Mouse (Mus musculus): ENCODE results near the gene Pa2g4. TPM values are rescaled to one million over a fixed set of nuclear protein-coding genes. Genes with fewer than 3 reads are reported as not detected.

The Pa2g4 gene
- polyA plus RNA-seq, 1 experiment = 127 TPM

DNA sequence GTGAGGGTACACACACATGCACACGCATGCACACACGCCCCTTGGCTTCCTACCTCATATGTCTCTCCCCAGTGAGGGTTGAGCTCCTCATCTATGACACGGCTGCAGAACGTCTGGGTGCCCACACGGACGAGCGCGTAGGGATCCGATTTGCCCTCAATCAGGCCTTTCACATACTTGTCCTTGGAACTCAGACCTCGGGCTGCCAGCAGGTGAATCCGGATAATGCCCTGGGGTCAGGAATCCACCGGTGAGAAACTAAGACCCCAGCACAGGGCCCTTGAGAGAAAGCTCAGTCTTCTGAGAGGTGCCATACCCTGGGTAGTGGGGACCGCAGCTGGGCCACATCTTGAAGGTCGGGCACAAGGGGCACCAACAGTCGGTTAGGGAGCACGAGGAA is 45.2 kb downstream of the Pa2g4 start:
- no peaks in the 10 kb centered on the region for H3K27me3 ChIP-seq (ENCODE audit: control insufficient read depth, insufficient read depth, insufficient read length)
- peaks cover 65% of the 10 kb centered on the region for H3K36me3 ChIP-seq (ENCODE audit: control insufficient read depth, insufficient read depth)
- H3ac ChIP-seq (ENCODE audit: control insufficient read depth, insufficient read length) = no peak overlapping the region
- peaks cover 25% of the 10 kb centered on the region for H3K79me2 ChIP-seq (ENCODE audit: control insufficient read depth, insufficient read depth)
- no peak for TF ChIP-seq REST (IDR thresholded peaks at IDR 0.05; ENCODE audit: insufficient read depth, insufficient read length)
- no peak for TF ChIP-seq SRF (IDR thresholded peaks at IDR 0.05; ENCODE audit: control insufficient read depth, insufficient read length, low read depth)
- no peak for TF ChIP-seq MYOG (IDR thresholded peaks at IDR 0.05; ENCODE audit: control insufficient read depth in 1 of 3, insufficient read depth in 1 of 3, insufficient read length in 2 of 3, low read depth in 2 of 3)
- TF ChIP-seq POLR2A (IDR thresholded peaks at IDR 0.05; ENCODE audit: insufficient read length, low read depth) = no peak
- no peak for TF ChIP-seq E2F4 (IDR thresholded peaks at IDR 0.05; ENCODE audit: insufficient read depth)
- no peak for TF ChIP-seq CEBPB (IDR thresholded peaks at IDR 0.05; ENCODE audit: insufficient read depth, poor library complexity, severe bottlenecking)
- TF ChIP-seq USF1 (IDR thresholded peaks at IDR 0.05; ENCODE audit: low read depth) = no peak
- TF ChIP-seq MYOD1 (IDR thresholded peaks at IDR 0.05; ENCODE audit: control insufficient read depth in 1 of 3, insufficient read length in 2 of 3, low read depth in 2 of 3) = no peak
- H3K4me3 ChIP-seq = no peak overlapping the region
- no peak overlapping the region for H3K4me2 ChIP-seq (ENCODE audit: low read depth)

DNA sequence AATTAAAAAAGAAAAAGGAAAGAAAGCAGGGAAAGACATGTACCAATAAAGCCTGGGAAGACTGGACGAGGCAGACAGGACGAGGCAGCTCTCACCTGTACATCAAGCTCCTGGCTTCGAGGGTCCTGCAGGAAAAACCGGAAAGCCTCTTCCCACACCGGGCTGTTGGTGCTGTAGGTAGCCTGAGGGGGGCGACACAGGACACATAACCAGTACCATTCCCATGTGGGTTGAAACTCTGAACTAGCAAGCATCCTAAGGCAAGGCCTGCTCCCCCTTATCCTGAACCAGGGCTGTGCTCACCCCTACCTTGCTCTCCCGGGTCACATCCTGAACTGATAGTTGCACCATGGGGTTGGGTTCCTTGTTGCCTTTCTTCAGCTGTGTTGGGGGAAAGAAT is 47.0 kb downstream of the Pa2g4 start:
- Histone ChIP-seq H3K27me3 (ENCODE audit: control insufficient read depth, insufficient read depth, insufficient read length) (no peaks in the 10 kb centered on the region), H3K79me2 (ENCODE audit: control insufficient read depth, insufficient read depth) (peaks cover 9% of the 10 kb centered on the region), H3K36me3 (ENCODE audit: control insufficient read depth, insufficient read depth) (peaks cover 77% of the 10 kb centered on the region), H3K4me2 (ENCODE audit: low read depth) (no peak overlapping the region), H3K4me3 (no peak overlapping the region), H3ac (ENCODE audit: control insufficient read depth, insufficient read length) (no peak overlapping the region)
- TF ChIP-seq TCF3 (IDR thresholded peaks at IDR 0.05; ENCODE audit: insufficient read length, low read depth) (no peak), E2F4 (IDR thresholded peaks at IDR 0.05; ENCODE audit: insufficient read depth) (no peak), CEBPB (IDR thresholded peaks at IDR 0.05; ENCODE audit: insufficient read depth, poor library complexity, severe bottlenecking) (no peak), USF1 (IDR thresholded peaks at IDR 0.05; ENCODE audit: low read depth) (no peak), POLR2AphosphoS2 (IDR thresholded peaks at IDR 0.05; ENCODE audit: insufficient read length, low read depth) (no peak), REST (IDR thresholded peaks at IDR 0.05; ENCODE audit: insufficient read depth, insufficient read length) (no peak), TCF12 (IDR thresholded peaks at IDR 0.05; ENCODE audit: insufficient read depth, poor library complexity, severe bottlenecking) (no peak)

DNA sequence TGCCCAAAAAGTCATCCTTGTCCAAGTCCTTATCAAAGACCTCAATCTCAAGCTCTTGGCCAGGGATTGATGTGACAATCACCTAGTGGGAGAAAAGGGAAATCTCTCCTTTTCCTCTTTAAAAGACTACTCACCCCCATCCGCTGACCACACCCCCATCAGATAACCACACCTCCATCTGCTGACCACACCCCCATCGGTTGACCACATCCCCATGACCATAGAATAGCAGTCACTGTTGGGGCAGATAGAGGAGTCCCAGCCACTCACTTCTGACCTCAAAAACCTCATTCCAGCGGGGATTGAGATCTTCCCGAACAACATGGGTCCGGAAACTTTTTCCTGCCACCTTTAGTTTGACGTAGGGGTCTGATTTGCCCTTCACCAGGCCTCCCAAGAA is 49.1 kb downstream of the Pa2g4 start:
- H3K4me3 ChIP-seq = no peak overlapping the region
- no peak for TF ChIP-seq MYOG (IDR thresholded peaks at IDR 0.05; ENCODE audit: control insufficient read depth in 1 of 3, insufficient read depth in 1 of 3, insufficient read length in 2 of 3, low read depth in 2 of 3)
- no peak for TF ChIP-seq TCF3 (IDR thresholded peaks at IDR 0.05; ENCODE audit: insufficient read length, low read depth)
- TF ChIP-seq SRF (IDR thresholded peaks at IDR 0.05; ENCODE audit: control insufficient read depth, insufficient read length, low read depth) = no peak
- TF ChIP-seq USF1 (IDR thresholded peaks at IDR 0.05; ENCODE audit: low read depth) = no peak
- no peak for TF ChIP-seq MAX (IDR thresholded peaks at IDR 0.05; ENCODE audit: low read depth)
- no peak overlapping the region for H3K4me2 ChIP-seq (ENCODE audit: low read depth)
- peaks cover 81% of the 10 kb centered on the region for H3K36me3 ChIP-seq (ENCODE audit: control insufficient read depth, insufficient read depth)
- H3ac ChIP-seq (ENCODE audit: control insufficient read depth, insufficient read length) = no peak overlapping the region
- H3K27me3 ChIP-seq (ENCODE audit: control insufficient read depth, insufficient read depth, insufficient read length) = no peaks in the 10 kb centered on the region
- peaks cover 1% of the 10 kb centered on the region for H3K79me2 ChIP-seq (ENCODE audit: control insufficient read depth, insufficient read depth)

DNA sequence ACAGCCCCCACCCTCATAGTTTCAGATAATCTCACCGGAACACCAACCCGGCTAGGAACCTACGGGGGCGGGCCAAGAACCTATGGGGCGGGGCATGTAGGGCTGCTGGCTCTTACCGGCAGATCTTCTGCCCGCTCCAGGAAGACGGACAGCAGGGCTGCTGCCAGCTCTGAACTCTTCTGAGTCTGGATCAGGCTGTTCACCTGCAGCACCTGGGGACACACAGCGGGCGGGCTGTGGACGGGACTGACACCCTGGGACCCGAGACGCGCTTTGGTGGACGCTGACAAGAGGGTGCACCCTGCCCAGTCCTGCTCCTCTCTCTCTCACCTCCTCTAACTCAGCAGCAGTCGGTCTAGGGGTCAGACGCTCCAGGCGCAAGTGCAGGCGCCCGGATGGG is 49.8 kb downstream of the Pa2g4 start:
- H3ac ChIP-seq (ENCODE audit: control insufficient read depth, insufficient read length) = no peak overlapping the region
- no peak overlapping the region for H3K4me2 ChIP-seq (ENCODE audit: low read depth)
- TF ChIP-seq MYOG (IDR thresholded peaks at IDR 0.05; ENCODE audit: control insufficient read depth in 1 of 3, insufficient read depth in 1 of 3, insufficient read length in 2 of 3, low read depth in 2 of 3) (no peak), USF1 (IDR thresholded peaks at IDR 0.05; ENCODE audit: low read depth) (no peak), MAX (IDR thresholded peaks at IDR 0.05; ENCODE audit: low read depth) (no peak), SRF (IDR thresholded peaks at IDR 0.05; ENCODE audit: control insufficient read depth, insufficient read length, low read depth) (no peak), POLR2AphosphoS2 (IDR thresholded peaks at IDR 0.05; ENCODE audit: insufficient read length, low read depth) (peak; percentile 43), TCF3 (IDR thresholded peaks at IDR 0.05; ENCODE audit: insufficient read length, low read depth) (no peak), MYOD1 (IDR thresholded peaks at IDR 0.05; ENCODE audit: control insufficient read depth in 1 of 3, insufficient read length in 2 of 3, low read depth in 2 of 3) (no peak)
- peaks cover 75% of the 10 kb centered on the region for H3K36me3 ChIP-seq (ENCODE audit: control insufficient read depth, insufficient read depth)
- H3K27me3 ChIP-seq (ENCODE audit: control insufficient read depth, insufficient read depth, insufficient read length) = no peaks in the 10 kb centered on the region
- no peaks in the 10 kb centered on the region for H3K79me2 ChIP-seq (ENCODE audit: control insufficient read depth, insufficient read depth)
- no peak overlapping the region for H3K4me3 ChIP-seq

DNA sequence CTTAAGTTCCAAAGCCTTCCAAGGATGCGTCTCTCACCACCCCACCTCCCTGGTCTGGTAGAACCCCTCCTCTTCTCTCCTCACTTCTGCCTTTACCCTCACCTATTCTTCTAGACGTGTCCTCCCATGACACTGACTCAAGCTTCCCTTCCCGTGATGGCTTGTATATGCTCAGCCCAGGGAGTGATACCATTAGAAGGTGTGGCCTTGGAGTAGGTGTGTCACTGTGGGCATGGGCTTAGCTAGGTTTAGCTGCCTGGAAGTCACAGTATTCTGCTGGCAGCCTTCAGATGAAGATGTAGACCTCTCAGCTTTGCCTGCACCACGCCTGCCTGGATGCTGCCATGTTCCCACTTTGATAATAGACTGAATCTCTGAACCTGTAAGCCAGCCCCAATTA is 50.7 kb downstream of the Pa2g4 start:
- no peak for TF ChIP-seq E2F4 (IDR thresholded peaks at IDR 0.05; ENCODE audit: insufficient read depth)
- Histone ChIP-seq H3K4me3 (no peak overlapping the region), H3K79me2 (ENCODE audit: control insufficient read depth, insufficient read depth) (no peaks in the 10 kb centered on the region), H3ac (ENCODE audit: control insufficient read depth, insufficient read length) (no peak overlapping the region), H3K4me2 (ENCODE audit: low read depth) (no peak overlapping the region), H3K27me3 (ENCODE audit: control insufficient read depth, insufficient read depth, insufficient read length) (no peaks in the 10 kb centered on the region), H3K36me3 (ENCODE audit: control insufficient read depth, insufficient read depth) (peaks cover 73% of the 10 kb centered on the region)

- no peak overlapping the region for H3K4me2 ChIP-seq (ENCODE audit: low read depth)
- H3ac ChIP-seq (ENCODE audit: control insufficient read depth, insufficient read length) = no peak overlapping the region
- TF ChIP-seq SRF (IDR thresholded peaks at IDR 0.05; ENCODE audit: control insufficient read depth, insufficient read length, low read depth) (no peak), POLR2AphosphoS2 (IDR thresholded peaks at IDR 0.05; ENCODE audit: insufficient read length, low read depth) (peak; percentile 28)
- no peaks in the 10 kb centered on the region for H3K27me3 ChIP-seq (ENCODE audit: control insufficient read depth, insufficient read depth, insufficient read length)
- no peak overlapping the region for H3K4me3 ChIP-seq
- peaks cover 52% of the 10 kb centered on the region for H3K36me3 ChIP-seq (ENCODE audit: control insufficient read depth, insufficient read depth)
- H3K79me2 ChIP-seq (ENCODE audit: control insufficient read depth, insufficient read depth) = no peaks in the 10 kb centered on the region
These were observed 54.0 kb downstream of the Pa2g4 start for GRCm38 (mm10) chr10:128511761-128512160.

Data from myocyte (in vitro differentiated cells).